Comparison of ENCODE assay signal across 11 mouse cellular contexts in the genomic region with DNA sequence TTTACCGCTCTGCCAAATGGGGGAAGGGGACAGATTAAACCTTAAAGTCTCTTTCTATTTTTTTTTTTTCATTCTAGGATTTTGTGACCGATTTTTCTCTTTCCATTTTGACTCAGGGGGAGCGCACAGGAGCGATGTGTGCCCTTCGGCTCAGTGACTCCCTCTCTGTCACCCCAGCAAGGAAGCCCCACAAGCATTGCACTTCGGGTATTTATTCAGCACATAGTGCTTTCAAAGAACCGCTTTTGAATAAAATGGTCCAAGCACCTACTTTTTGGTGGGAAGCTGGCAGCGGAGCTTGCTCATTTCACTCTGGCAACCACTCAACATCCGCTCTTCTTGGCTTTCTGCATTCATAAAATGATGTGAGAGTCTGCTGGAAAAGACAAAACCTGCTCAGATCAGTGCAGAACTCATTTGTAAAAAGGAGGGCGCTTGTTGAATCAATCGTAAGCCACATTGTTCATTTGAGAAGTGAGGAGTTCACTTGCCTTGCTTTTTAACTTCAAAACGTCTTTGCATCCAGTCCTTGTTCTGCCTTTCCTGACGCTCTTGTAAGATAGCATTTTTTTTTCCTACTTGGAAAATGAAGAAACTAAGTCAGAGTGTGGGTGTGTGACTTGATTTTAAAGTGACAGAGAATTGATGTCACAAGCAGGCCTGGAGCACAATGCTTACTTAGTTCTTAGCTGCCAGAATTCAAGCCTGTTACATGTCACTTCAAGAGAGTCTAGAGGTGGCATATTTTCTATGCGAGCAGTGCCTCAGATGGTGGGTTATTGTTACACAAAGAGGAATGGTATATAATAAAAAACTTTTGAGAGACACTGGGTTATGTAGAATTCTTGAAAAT.
DNase-seq lines count a peak whose midpoint lies in the region; ATAC-seq and TF ChIP-seq lines count a peak whose summit lies in the region.
"Had no signal": no experiment of that assay in that cellular context is flagged by ENCODE, and none has a peak within 500 bp of the region (broad histone marks: within the 10 kb centered on the region; RNA-seq: fewer than 3 reads in every experiment).

No protein-coding gene starts in this region.

- intact Hi-C loops in left cerebral cortex, postnatal 14 days (cut with DNase I) = no loop called here
- intact Hi-C loops in gastrocnemius, postnatal 14 days (cut with DNase I; ENCODE audit: low total_unique reads) = no loop called here

- H3K27me3 ChIP-seq in forebrain, embryonic 14.5 days (replicated peaks; ENCODE audit: control insufficient read depth, insufficient read depth, low read length) = no peaks in the 10 kb centered on the region
- H3K27me3 ChIP-seq in forebrain, embryonic 12.5 days = no peaks in the 10 kb centered on the region
- H3K27me3 ChIP-seq in E14TG2a.4 (ENCODE audit: insufficient read depth, low read length) = peaks cover 13% of the 10 kb centered on the region
- H3K27me3 ChIP-seq in hindbrain, postnatal 0 days (ENCODE audit: insufficient read depth, low read length) = no peaks in the 10 kb centered on the region

- no peaks in the 10 kb centered on the region for H3K9me3 ChIP-seq in forebrain, embryonic 14.5 days (replicated peaks; ENCODE audit: control insufficient read depth, low read length)
- H3K9me3 ChIP-seq in forebrain, embryonic 12.5 days = no peaks in the 10 kb centered on the region
- H3K9me3 ChIP-seq in E14TG2a.4 (ENCODE audit: low read length) = no peaks in the 10 kb centered on the region
- no peaks in the 10 kb centered on the region for H3K9me3 ChIP-seq in hindbrain, postnatal 0 days (ENCODE audit: low read length)

- ATAC-seq in forebrain, embryonic 14.5 days = peak; percentile 32; the same call in 1 of the 2 replicates
- no peak for ATAC-seq in forebrain, embryonic 12.5 days (ENCODE audit: low FRiP score)
- peak; percentile 69; the same call in 1 of the 2 replicates for ATAC-seq in hindbrain, postnatal 0 days
- ATAC-seq: liver, postnatal 0 days had no signal

- WGBS in forebrain, embryonic 14.5 days = 44% methylated on average over 14 of the region's 14 CpGs
- WGBS in forebrain, embryonic 12.5 days = 59% methylated on average over 14 of the region's 14 CpGs
- 53% methylated on average over 14 of the region's 14 CpGs for WGBS in hindbrain, postnatal 0 days

- peak; percentile 66 for DNase-seq in forebrain, embryonic 14.5 days (ENCODE audit: low spot score)
- DNase-seq in hindbrain, postnatal 0 days (ENCODE audit: low spot score) = peak; percentile 78
- DNase-seq in left cerebral cortex, postnatal 14 days (ENCODE audit: low spot score in 2 of 2) = peak; percentile 18 to 59
- DNase-seq in gastrocnemius, postnatal 14 days = no peak
- no peak for DNase-seq in cerebellum, adult 8-10 months
- no peak for DNase-seq in gastrocnemius, postnatal 4 days (ENCODE audit: low spot score in 2 of 2)

- H3K9ac ChIP-seq in forebrain, embryonic 14.5 days (ENCODE audit: low read length) = no peak overlapping the region
- H3K9ac ChIP-seq in forebrain, embryonic 12.5 days = no peak overlapping the region
- no peak overlapping the region for H3K9ac ChIP-seq in hindbrain, postnatal 0 days (replicated peaks; ENCODE audit: low read length)
- H3K9ac ChIP-seq: liver, postnatal 0 days had no signal

- peak overlapping the region; percentile 39; the same call in 1 of the 2 replicates for H3K27ac ChIP-seq in forebrain, embryonic 14.5 days (ENCODE audit: low read depth, low read length)
- H3K27ac ChIP-seq in forebrain, embryonic 12.5 days = no peak overlapping the region
- peak overlapping the region; percentile 17; the same call in 1 of the 2 replicates for H3K27ac ChIP-seq in hindbrain, postnatal 0 days
- H3K27ac ChIP-seq: kidney, postnatal 0 days; stomach, postnatal 0 days had no signal

- H3K4me1 ChIP-seq in forebrain, embryonic 14.5 days (ENCODE audit: control insufficient read depth, insufficient read depth, low read length) = 0 out of 2 replicates have a peak, but pooled peaks cover 2% of the 10 kb centered on the region
- peaks cover 5% of the 10 kb centered on the region; the same call in 1 of the 2 replicates for H3K4me1 ChIP-seq in forebrain, embryonic 12.5 days
- H3K4me1 ChIP-seq in E14TG2a.4 (replicated peaks; ENCODE audit: low read depth, low read length) = peaks cover 5% of the 10 kb centered on the region
- H3K4me1 ChIP-seq in hindbrain, postnatal 0 days (ENCODE audit: insufficient read depth, low read length) = no peaks in the 10 kb centered on the region; the same call in 1 of the 2 replicates

- no peak for TF ChIP-seq CTCF in E14TG2a.4 (conservative IDR thresholded peaks at IDR 0.05; ENCODE audit: low read length)
- no peak for TF ChIP-seq CTCF in hindbrain, postnatal 0 days (IDR thresholded peaks at IDR 0.05; ENCODE audit: low read depth)

- H3K36me3 ChIP-seq in forebrain, embryonic 14.5 days (ENCODE audit: control insufficient read depth, insufficient read depth, low read length) = no peaks in the 10 kb centered on the region
- H3K36me3 ChIP-seq in forebrain, embryonic 12.5 days (replicated peaks) = no peaks in the 10 kb centered on the region
- no peaks in the 10 kb centered on the region for H3K36me3 ChIP-seq in E14TG2a.4 (ENCODE audit: insufficient read depth, low read length)
- no peaks in the 10 kb centered on the region for H3K36me3 ChIP-seq in hindbrain, postnatal 0 days (ENCODE audit: insufficient read depth, low read length)

- H3K4me3 ChIP-seq in forebrain, embryonic 14.5 days (ENCODE audit: low read depth, low read length) = no peak overlapping the region
- H3K4me3 ChIP-seq in forebrain, embryonic 12.5 days (replicated peaks) = no peak overlapping the region
- H3K4me3 ChIP-seq in E14TG2a.4 (replicated peaks; ENCODE audit: low read length) = peak overlapping the region; percentile 23; the same call in 1 of the 2 replicates
- no peak overlapping the region for H3K4me3 ChIP-seq in hindbrain, postnatal 0 days (ENCODE audit: low read length)

- no peak overlapping the region for H3K4me2 ChIP-seq in forebrain, embryonic 14.5 days (ENCODE audit: low read length)
- no peak overlapping the region for H3K4me2 ChIP-seq in forebrain, embryonic 12.5 days
- no peak overlapping the region; the same call in 1 of the 2 replicates for H3K4me2 ChIP-seq in hindbrain, postnatal 0 days (ENCODE audit: low read depth, low read length)

Comparison
In these comparisons a context has a peak if more than half of its experiments do, and no peak if none do; other contexts are left out.
1. DNase-seq: peak in forebrain, embryonic 14.5 days (single experiment), hindbrain, postnatal 0 days (single experiment) and left cerebral cortex, postnatal 14 days (2 of 2); none in gastrocnemius, postnatal 14 days (single experiment), cerebellum, adult 8-10 months (single experiment) and gastrocnemius, postnatal 4 days (0 of 2).